Mouse (Mus musculus): ENCODE data around the gene Pitpnm2. TPM values are rescaled to one million over a fixed set of nuclear protein-coding genes. Genes with fewer than 3 reads are reported as not detected.
A peak's percentile ranks its signal among the peaks of the same experiment; 100 is the strongest.

The Pitpnm2 gene
- total RNA-seq, 2 experiments from 2014 or later, result 233 to 375 TPM

GRCm38 (mm10) chr5:124114276-124115025 lies 135.1 kb downstream of the Pitpnm2 start:
- intact Hi-C loops (cut with DNase I), result no loop called here

GRCm38 (mm10) chr5:124113030-124113429 lies 136.5 kb downstream of the Pitpnm2 start:
- intact Hi-C loops (cut with DNase I), result no loop called here
- peak in 1 of 2 experiments; percentile 67 for DNase-seq (ENCODE audit: low spot score in 2 of 2)

More at GRCm38 (mm10) chr5:124114276-124115025, 135.1 kb downstream of the Pitpnm2 start:
- DNase-seq (ENCODE audit: low spot score in 2 of 2), result no peak

GRCm38 (mm10) chr5:124112531-124112930 lies 137.0 kb downstream of the Pitpnm2 start:
- DNase-seq (ENCODE audit: low spot score in 2 of 2), result no peak
- intact Hi-C loops (cut with DNase I), result no loop called here

- intact Hi-C loops (cut with DNase I), result no loop called here
These were observed 137.6 kb downstream of the Pitpnm2 start, which contains the start of gene Ogfod2 for GRCm38 (mm10) chr5:124111742-124112497. Ogfod2 (plus strand) TSS chr5:124112297.

DNA sequence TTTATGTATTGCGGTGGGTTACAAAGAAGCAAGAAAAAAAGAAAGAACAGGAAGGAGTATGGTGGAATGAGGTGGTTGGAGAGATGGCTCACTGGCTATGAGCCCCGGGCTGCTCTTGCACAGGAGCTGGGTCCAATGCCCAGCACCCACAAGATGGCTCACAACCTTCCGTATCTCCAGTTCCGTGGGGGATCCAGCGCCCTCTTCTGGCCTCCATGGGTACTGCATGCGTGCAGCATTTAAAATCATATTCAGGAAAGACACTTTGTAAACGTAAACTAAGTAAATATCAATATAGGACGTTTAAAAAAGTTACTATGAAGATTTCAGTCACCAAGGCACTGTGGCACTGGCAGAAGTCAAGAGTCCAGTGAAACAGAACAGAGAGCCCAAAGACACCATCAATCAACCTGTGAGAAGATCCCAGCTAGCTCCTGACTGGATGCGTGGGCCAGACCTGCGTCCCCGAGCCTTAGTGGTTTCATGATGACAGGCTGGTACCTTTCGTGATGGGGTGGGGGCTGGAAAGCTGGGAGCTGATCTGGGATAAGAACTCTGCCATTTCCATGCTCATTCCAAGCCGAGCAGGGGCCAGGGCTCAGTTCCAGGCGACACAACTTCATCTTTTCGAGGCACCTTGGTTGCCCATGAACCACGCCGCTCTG lies 138.4 kb downstream of the Pitpnm2 start:
- DNase-seq (ENCODE audit: low spot score in 2 of 2), result no peak
- intact Hi-C loops (cut with DNase I), result no loop called here

More at GRCm38 (mm10) chr5:124111742-124112497, 137.6 kb downstream of the Pitpnm2 start, which contains the start of gene Ogfod2:
- DNase-seq (ENCODE audit: low spot score in 2 of 2), result peak; percentile 91 to 93

DNA sequence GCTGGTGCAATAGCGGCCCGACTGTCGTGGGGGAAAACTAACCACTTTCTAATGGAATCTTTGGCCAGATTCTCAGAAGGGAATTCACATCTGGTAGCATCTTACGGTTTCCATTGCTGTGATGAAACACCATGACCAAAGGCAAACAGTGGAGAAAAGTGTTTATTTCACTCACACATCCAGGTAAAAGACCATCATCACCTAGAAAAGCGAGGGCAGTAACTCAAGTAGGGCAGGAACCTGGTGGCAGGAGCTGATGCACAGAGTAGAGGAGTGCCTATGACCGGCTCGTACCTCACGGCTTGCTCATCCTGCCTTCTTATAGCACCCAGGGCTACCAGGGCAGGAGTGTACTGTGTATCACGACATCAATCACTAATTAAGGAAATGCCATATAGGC lies 146.0 kb downstream of the Pitpnm2 start:
- intact Hi-C loops (cut with DNase I), result no loop called here

DNA sequence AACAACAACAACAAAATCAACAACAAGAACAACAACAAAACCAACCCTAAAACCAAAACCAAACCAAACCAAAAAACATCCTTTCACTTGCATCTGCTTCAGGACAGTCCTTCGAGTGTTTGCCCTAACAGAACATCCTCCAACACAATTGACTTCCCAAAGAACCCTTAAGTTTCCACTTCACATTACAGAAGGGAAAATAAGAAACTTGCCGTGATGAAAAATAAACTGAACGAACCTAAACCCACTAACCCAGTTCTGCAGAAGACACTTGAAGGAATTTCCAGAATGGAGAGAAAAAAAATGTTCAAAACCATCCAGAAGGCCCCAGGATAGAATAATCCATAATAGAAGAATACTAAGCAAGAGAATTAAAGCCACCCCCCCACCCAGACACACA lies 146.5 kb downstream of the Pitpnm2 start:
- intact Hi-C loops (cut with DNase I), result no loop called here
- DNase-seq (ENCODE audit: low spot score in 2 of 2), result no peak

More for the DNA sequence above, 146.0 kb downstream of the Pitpnm2 start:
- DNase-seq (ENCODE audit: low spot score in 2 of 2), result no peak

- intact Hi-C loops (cut with DNase I), result no loop called here
- no peak for DNase-seq (ENCODE audit: low spot score in 2 of 2)
These were observed 147.2 kb downstream of the Pitpnm2 start for GRCm38 (mm10) chr5:124102326-124102725.

DNA sequence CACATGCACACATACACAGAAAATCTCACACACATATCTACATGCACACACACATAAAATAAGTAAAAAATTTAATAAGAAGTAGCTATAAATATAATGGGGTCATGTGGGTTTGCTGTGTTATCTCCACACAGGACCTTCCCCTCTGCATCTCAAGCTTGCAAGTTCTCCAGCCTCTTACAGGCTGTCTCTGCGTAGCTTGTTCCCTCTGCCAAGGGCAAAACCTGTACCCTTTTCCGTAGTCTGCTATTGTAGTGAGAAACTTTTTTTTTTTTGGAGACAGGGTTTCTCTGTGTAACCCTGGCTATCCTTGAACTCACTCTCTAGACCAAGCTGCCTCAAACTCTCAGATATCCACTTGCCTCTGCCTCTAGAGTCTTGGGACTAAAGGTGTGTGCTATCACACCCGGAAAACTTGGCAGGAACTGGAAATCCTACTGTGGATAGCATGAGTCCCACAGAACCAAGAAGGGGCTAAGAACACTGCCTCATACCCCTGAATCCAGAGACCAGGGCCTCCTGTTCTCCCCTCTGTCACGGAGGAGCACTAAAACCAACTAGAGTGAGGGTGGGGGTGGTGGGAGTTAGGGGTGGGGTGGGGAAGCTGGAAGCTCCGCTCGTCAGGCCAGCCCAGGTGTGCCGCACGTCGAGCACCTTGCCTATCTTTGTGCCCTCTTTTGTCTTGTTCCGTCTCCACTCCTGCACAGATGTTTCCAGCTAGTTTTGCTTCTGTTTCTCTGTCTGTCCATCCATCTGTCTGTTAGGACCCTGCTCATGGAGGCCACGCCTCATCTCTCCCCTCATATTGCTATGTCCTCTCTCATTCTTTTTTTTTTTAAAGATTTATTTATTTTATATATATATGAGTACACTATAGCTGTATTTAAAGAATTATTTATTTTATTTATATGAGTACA lies 149.2 kb downstream of the Pitpnm2 start:
- DNase-seq (ENCODE audit: low spot score in 2 of 2), result no peak
- intact Hi-C loops (cut with DNase I), result no loop called here

GRCm38 (mm10) chr5:124098923-124099322 lies 150.6 kb downstream of the Pitpnm2 start:
- no peak for DNase-seq (ENCODE audit: low spot score in 2 of 2)
- intact Hi-C loops (cut with DNase I), result no loop called here

- DNase-seq (ENCODE audit: low spot score in 2 of 2), result peak; percentile 95 to 97
- intact Hi-C loops (cut with DNase I), result no loop called here
These were observed 153.8 kb downstream of the Pitpnm2 start, which contains the start of gene Abcb9 for GRCm38 (mm10) chr5:124095596-124096232. Abcb9 (minus strand) TSS chr5:124095798.

DNA sequence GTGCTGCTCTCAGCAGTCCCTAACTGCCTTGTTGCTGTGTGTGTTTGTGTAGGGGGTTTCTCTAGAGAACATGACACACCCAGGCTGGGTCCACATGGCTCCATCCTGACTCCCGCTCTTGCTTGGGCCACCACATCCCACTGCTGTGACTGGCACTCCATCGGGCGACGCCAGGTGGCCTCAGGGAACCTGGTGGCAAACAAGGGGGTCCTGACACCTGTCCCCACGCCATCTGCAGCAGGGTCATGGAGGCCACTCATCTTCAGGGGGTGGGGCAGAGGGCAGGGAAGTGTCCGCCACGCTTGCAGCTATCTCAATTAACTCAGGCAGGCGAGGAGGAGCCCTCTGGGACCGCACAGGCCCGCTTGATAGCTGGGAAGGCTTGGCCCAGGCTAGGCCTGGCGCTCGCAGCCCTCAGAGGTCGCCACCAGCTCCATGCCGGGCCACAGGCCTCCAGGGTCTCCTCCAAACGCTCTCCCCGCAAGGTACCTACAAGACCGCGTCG lies 154.4 kb downstream of the Pitpnm2 start:
- intact Hi-C loops (cut with DNase I), result no loop called here
- no peak for DNase-seq (ENCODE audit: low spot score in 2 of 2)

GRCm38 (mm10) chr5:124093852-124094604 lies 155.5 kb downstream of the Pitpnm2 start:
- intact Hi-C loops (cut with DNase I), result no loop called here
- no peak for DNase-seq (ENCODE audit: low spot score in 2 of 2)

- peak; percentile 83 to 89 for DNase-seq (ENCODE audit: low spot score in 2 of 2)
- intact Hi-C loops (cut with DNase I), result no loop called here
These were observed 156.3 kb downstream of the Pitpnm2 start for GRCm38 (mm10) chr5:124093120-124093794.

GRCm38 (mm10) chr5:124091951-124092406 lies 157.6 kb downstream of the Pitpnm2 start:
- intact Hi-C loops (cut with DNase I), result no loop called here
- no peak for DNase-seq (ENCODE audit: low spot score in 2 of 2)

DNA sequence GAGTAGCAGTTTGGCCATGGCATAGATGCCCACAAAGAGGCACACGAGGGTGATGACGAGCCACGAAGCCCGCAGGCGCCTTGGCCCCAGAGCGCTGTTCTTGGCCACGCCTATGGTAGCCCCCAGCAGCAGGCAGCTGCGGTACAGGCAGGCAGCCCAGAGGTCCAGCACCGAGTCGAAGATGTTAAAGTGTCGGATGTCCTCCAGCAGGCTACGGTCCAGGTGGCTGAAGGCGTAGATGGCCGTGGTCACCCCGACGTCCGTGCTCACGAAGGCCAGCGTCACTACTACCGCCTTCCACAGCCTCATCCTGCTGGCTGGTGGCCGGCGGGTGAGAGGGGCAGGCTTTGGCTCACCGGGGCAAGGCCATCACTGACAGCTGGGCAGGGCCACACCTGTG lies 159.7 kb downstream of the Pitpnm2 start:
- intact Hi-C loops (cut with DNase I), result loop anchor here (5.0 kb wide), 1 partner anchor 48 kb away; no protein-coding TSS in a partner anchor
- DNase-seq (ENCODE audit: low spot score in 2 of 2), result no peak

DNA sequence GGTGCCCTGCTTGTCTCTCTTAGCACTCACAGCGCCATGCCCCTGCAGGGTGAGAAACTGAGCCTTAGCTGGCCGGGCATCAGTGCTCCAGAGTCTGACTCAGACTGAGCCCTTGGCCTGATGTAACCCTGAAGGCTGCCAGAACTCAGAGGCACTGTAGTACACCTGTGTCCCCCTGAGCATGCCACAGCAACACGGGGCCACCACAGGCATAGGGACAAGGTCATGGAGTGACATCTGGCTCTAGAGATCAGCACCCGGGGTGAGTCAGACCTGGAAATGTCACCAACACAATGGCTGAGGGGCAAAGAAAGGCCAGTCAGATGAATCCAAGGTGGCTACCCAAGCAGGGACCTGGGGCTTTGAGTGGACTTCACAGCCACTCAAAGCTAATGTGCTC lies 162.7 kb downstream of the Pitpnm2 start:
- intact Hi-C loops (cut with DNase I), result loop anchor here (5.0 kb wide), 1 partner anchor 45 kb away; no protein-coding TSS in a partner anchor
- DNase-seq (ENCODE audit: low spot score in 2 of 2), result no peak

Measured in left cerebral cortex, postnatal 36 days (tissue).